Mouse (Mus musculus): Measurements from ENCODE around the gene Rtn4r. TPM values are rescaled to one million over a fixed set of nuclear protein-coding genes. Genes with fewer than 3 reads are reported as not detected.

The Rtn4r gene
- total and polyA plus RNA-seq, 2 experiments from 2014 or later, result 28.0 to 33.5 TPM

- no peak overlapping the region for H3K4me2 ChIP-seq (ENCODE audit: low read depth)
- 74% methylated on average over 18 of the region's 18 CpGs for WGBS
- peaks cover 9% of the 10 kb centered on the region; the same call in 1 of the 2 replicates for H3K27me3 ChIP-seq (ENCODE audit: insufficient read depth, low read length)
- ATAC-seq (peak; percentile 81), DNase-seq (no peak)
- H3K9ac ChIP-seq, result no peak overlapping the region
- no peak for TF ChIP-seq CTCF (IDR thresholded peaks at IDR 0.05; ENCODE audit: low read depth)
- no peaks in the 10 kb centered on the region for H3K9me3 ChIP-seq (ENCODE audit: low read length)
- H3K36me3 ChIP-seq (ENCODE audit: insufficient read depth), result no peaks in the 10 kb centered on the region
- no peak overlapping the region for H3K4me3 ChIP-seq (ENCODE audit: low read depth, low read length)
- H3K4me1 ChIP-seq (ENCODE audit: insufficient read depth), result peaks cover 4% of the 10 kb centered on the region
- H3K27ac ChIP-seq (ENCODE audit: low read depth, low read length), result peak overlapping the region; percentile 57
Measured at GRCm38 (mm10) chr16:18083231-18083951, 44.1 kb upstream of the Rtn4r start.

GRCm38 (mm10) chr16:18084262-18084661 lies 43.2 kb upstream of the Rtn4r start:
- no peak for ATAC-seq
- 89% methylated on average over 7 of the region's 7 CpGs for WGBS

GRCm38 (mm10) chr16:18087101-18087500 lies 40.3 kb upstream of the Rtn4r start:
- Histone ChIP-seq H3K9me3 (ENCODE audit: low read length) (no peaks in the 10 kb centered on the region), H3K4me3 (ENCODE audit: low read depth, low read length) (no peak overlapping the region), H3K27ac (ENCODE audit: low read depth, low read length) (no peak overlapping the region), H3K27me3 (ENCODE audit: insufficient read depth, low read length) (peaks cover 9% of the 10 kb centered on the region; the same call in 1 of the 2 replicates), H3K4me2 (ENCODE audit: low read depth) (no peak overlapping the region), H3K4me1 (ENCODE audit: insufficient read depth) (peaks cover 7% of the 10 kb centered on the region), H3K36me3 (ENCODE audit: insufficient read depth) (no peaks in the 10 kb centered on the region), H3K9ac (no peak overlapping the region)
- WGBS, result 90% methylated on average over 5 of the region's 5 CpGs
- DNase-seq, result no peak
- no peak for TF ChIP-seq CTCF (IDR thresholded peaks at IDR 0.05; ENCODE audit: low read depth)
- no peak for ATAC-seq

More at GRCm38 (mm10) chr16:18084262-18084661, 43.2 kb upstream of the Rtn4r start:
- H3K9me3 ChIP-seq (ENCODE audit: low read length), result no peaks in the 10 kb centered on the region
- peaks cover 9% of the 10 kb centered on the region; the same call in 1 of the 2 replicates for H3K27me3 ChIP-seq (ENCODE audit: insufficient read depth, low read length)
- H3K36me3 ChIP-seq (ENCODE audit: insufficient read depth), result no peaks in the 10 kb centered on the region
- H3K9ac ChIP-seq, result no peak overlapping the region
- H3K27ac ChIP-seq (ENCODE audit: low read depth, low read length), result no peak overlapping the region
- no peak for TF ChIP-seq CTCF (IDR thresholded peaks at IDR 0.05; ENCODE audit: low read depth)
- peaks cover 7% of the 10 kb centered on the region for H3K4me1 ChIP-seq (ENCODE audit: insufficient read depth)
- no peak overlapping the region for H3K4me3 ChIP-seq (ENCODE audit: low read depth, low read length)
- no peak overlapping the region for H3K4me2 ChIP-seq (ENCODE audit: low read depth)
- no peak for DNase-seq

DNA sequence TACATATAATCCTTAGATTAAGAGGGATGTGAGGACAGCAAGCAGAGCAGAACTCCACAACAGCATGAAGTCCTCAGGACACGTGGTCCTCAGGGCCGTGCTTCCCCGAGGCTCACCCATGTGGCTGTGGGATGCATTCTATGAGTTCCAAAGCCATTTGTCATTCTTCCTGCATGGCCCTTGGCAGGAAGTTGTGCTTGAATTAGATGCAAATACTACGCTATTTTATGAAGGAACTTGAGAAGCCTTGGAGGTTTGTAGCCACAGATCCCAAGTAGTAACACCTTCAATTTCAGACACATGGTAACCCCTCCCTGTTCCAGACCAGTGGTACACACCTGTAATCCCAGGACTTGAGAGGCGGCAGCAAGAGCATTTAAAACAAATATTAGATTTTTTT lies 31.1 kb upstream of the Rtn4r start:
- no peak for TF ChIP-seq CTCF (IDR thresholded peaks at IDR 0.05; ENCODE audit: low read depth)
- Histone ChIP-seq H3K36me3 (ENCODE audit: insufficient read depth) (no peaks in the 10 kb centered on the region), H3K27me3 (ENCODE audit: insufficient read depth, low read length) (no peaks in the 10 kb centered on the region), H3K4me2 (ENCODE audit: low read depth) (no peak overlapping the region), H3K9ac (no peak overlapping the region), H3K9me3 (ENCODE audit: low read length) (no peaks in the 10 kb centered on the region), H3K4me3 (ENCODE audit: low read depth, low read length) (no peak overlapping the region), H3K27ac (ENCODE audit: low read depth, low read length) (no peak overlapping the region), H3K4me1 (ENCODE audit: insufficient read depth) (no peaks in the 10 kb centered on the region)
- no peak for DNase-seq
- WGBS, result 59% methylated on average over 5 of the region's 5 CpGs
- ATAC-seq, result no peak

DNA sequence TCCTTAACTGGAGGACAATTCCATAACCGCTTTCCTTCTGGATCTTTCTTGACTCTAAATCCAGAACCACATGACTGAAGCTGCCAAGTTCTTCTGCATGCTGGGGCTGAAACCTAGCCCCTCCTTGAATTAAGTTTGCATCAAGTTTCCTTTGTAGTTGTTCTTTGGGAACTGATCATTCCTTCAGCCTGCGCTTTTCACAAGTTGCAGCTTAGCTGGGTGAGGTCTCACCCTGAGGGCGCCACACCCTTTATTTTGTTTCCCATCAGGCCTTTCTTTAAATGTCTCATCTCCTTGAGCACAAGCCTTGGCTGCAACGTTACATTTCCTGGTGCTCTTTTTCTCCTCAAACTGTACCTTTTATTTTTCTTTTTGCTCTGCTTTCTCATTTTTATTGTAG lies 24.6 kb upstream of the Rtn4r start:
- no peak for TF ChIP-seq CTCF (IDR thresholded peaks at IDR 0.05; ENCODE audit: low read depth)
- Histone ChIP-seq H3K4me2 (ENCODE audit: low read depth) (no peak overlapping the region), H3K27ac (ENCODE audit: low read depth, low read length) (no peak overlapping the region), H3K9ac (no peak overlapping the region), H3K36me3 (ENCODE audit: insufficient read depth) (no peaks in the 10 kb centered on the region), H3K4me1 (ENCODE audit: insufficient read depth) (no peaks in the 10 kb centered on the region), H3K4me3 (ENCODE audit: low read depth, low read length) (no peak overlapping the region), H3K27me3 (ENCODE audit: insufficient read depth, low read length) (no peaks in the 10 kb centered on the region), H3K9me3 (ENCODE audit: low read length) (no peaks in the 10 kb centered on the region)
- DNase-seq (no peak), ATAC-seq (no peak)
- 72% methylated on average over 4 of the region's 4 CpGs for WGBS

GRCm38 (mm10) chr16:18103366-18103765 lies 24.1 kb upstream of the Rtn4r start:
- Histone ChIP-seq H3K4me3 (ENCODE audit: low read depth, low read length) (no peak overlapping the region), H3K4me1 (ENCODE audit: insufficient read depth) (no peaks in the 10 kb centered on the region), H3K27me3 (ENCODE audit: insufficient read depth, low read length) (no peaks in the 10 kb centered on the region), H3K9me3 (ENCODE audit: low read length) (no peaks in the 10 kb centered on the region), H3K36me3 (ENCODE audit: insufficient read depth) (no peaks in the 10 kb centered on the region), H3K4me2 (ENCODE audit: low read depth) (no peak overlapping the region), H3K27ac (ENCODE audit: low read depth, low read length) (no peak overlapping the region), H3K9ac (no peak overlapping the region)
- TF ChIP-seq CTCF (IDR thresholded peaks at IDR 0.05; ENCODE audit: low read depth), result no peak
- DNase-seq (no peak), ATAC-seq (no peak)
- 70% methylated on average over 1 of the region's 1 CpGs for WGBS

GRCm38 (mm10) chr16:18103808-18104207 lies 23.6 kb upstream of the Rtn4r start:
- H3K36me3 ChIP-seq (ENCODE audit: insufficient read depth), result no peaks in the 10 kb centered on the region
- no peak for TF ChIP-seq CTCF (IDR thresholded peaks at IDR 0.05; ENCODE audit: low read depth)
- ATAC-seq (no peak), DNase-seq (no peak)
- H3K9me3 ChIP-seq (ENCODE audit: low read length), result no peaks in the 10 kb centered on the region
- H3K9ac ChIP-seq, result no peak overlapping the region
- WGBS, result 41% methylated on average over 6 of the region's 6 CpGs
- no peaks in the 10 kb centered on the region for H3K27me3 ChIP-seq (ENCODE audit: insufficient read depth, low read length)
- no peak overlapping the region for H3K4me3 ChIP-seq (ENCODE audit: low read depth, low read length)
- no peak overlapping the region for H3K4me2 ChIP-seq (ENCODE audit: low read depth)
- no peak overlapping the region for H3K27ac ChIP-seq (ENCODE audit: low read depth, low read length)
- no peaks in the 10 kb centered on the region for H3K4me1 ChIP-seq (ENCODE audit: insufficient read depth)
